19 mouse cellular contexts compared by ENCODE assay signal in the genomic region with DNA sequence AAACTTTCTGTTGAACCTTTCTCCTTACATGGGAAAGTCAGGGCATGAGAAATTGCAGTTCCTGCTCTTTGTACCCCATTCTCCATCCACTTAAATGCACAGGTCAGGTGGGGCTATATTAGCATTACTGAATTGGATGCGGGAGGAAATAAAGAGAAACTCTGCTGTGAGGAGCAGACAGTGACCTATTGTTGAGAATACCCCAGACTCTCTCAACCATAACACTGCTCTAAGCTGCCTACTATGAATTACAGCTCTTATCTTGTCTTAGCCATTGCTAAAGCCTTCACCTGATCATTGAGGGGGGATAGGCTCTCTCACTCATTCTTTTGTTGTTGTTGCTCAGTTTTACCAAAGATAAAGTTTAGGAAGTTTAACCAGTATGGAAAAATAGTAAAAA.
"Had no signal": no experiment of that assay in that cellular context is flagged by ENCODE, and none has a peak within 500 bp of the region (broad histone marks: within the 10 kb centered on the region; RNA-seq: fewer than 3 reads in every experiment).

No protein-coding gene starts in this region.

- H3K9ac ChIP-seq: limb, embryonic 13.5 days; liver, embryonic 12.5 days; liver, embryonic 15.5 days; lung, embryonic 15.5 days; midbrain, embryonic 15.5 days; neural tube, embryonic 12.5 days; neural tube, embryonic 15.5 days had no signal

- H3K4me2 ChIP-seq: limb, embryonic 13.5 days; liver, embryonic 12.5 days; liver, embryonic 15.5 days; lung, embryonic 15.5 days; midbrain, embryonic 15.5 days; neural tube, embryonic 12.5 days; neural tube, embryonic 15.5 days had no signal

- DNase-seq: kidney, postnatal 10 days; kidney, postnatal 4 days; left cerebral cortex, postnatal 4 days; liver; lung, adult 18-20 months; lung, postnatal 10 days; lung, postnatal 36 days; thymus, adult 2 months; thymus, postnatal 14 days; thymus, postnatal 4 days had no signal

- H3K4me1 ChIP-seq: lung, embryonic 15.5 days; midbrain, embryonic 15.5 days had no signal

- ATAC-seq: intestine, postnatal 0 days; liver, embryonic 12.5 days; midbrain, embryonic 15.5 days had no signal

- H3K27me3 ChIP-seq: limb, embryonic 13.5 days; liver, embryonic 12.5 days; liver, embryonic 15.5 days; lung, embryonic 15.5 days; midbrain, embryonic 15.5 days; neural tube, embryonic 12.5 days; neural tube, embryonic 15.5 days had no signal

- H3K4me3 ChIP-seq: limb, embryonic 13.5 days; liver, embryonic 12.5 days; liver, embryonic 15.5 days; lung, embryonic 15.5 days; midbrain, embryonic 15.5 days; neural tube, embryonic 12.5 days; neural tube, embryonic 15.5 days had no signal

- H3K27ac ChIP-seq: limb, embryonic 13.5 days; liver, embryonic 12.5 days; liver, embryonic 15.5 days; lung, embryonic 15.5 days; midbrain, embryonic 15.5 days; neural tube, embryonic 12.5 days; neural tube, embryonic 15.5 days; stomach, postnatal 0 days had no signal

- H3K9me3 ChIP-seq: limb, embryonic 13.5 days; liver, embryonic 12.5 days; liver, embryonic 15.5 days; lung, embryonic 15.5 days; midbrain, embryonic 15.5 days; neural tube, embryonic 12.5 days; neural tube, embryonic 15.5 days had no signal

- H3K36me3 ChIP-seq: limb, embryonic 13.5 days; liver, embryonic 12.5 days; liver, embryonic 15.5 days; lung, embryonic 15.5 days; midbrain, embryonic 15.5 days; neural tube, embryonic 12.5 days; neural tube, embryonic 15.5 days had no signal
